Mouse (Mus musculus): ENCODE measurements around the gene Klhl35.

DNA sequence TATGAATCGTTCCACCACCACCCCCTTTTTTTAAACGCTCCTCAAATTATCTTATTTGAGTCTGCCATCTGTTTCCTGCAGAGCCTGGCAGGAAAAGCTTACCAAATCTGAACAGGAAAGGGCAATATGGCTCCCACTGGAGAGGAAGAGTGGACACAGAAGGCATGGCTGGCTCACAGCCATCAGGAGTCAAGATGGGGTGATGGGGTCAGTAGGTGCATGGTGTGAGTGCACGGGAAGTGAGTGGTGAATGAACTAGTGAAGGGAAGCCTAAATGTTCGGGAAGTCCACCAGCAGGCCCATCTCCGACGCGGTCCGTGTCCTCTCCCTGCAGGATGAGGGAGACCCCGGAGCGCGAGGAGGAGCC, 2.1 kb downstream of the Klhl35 start:
- TF ChIP-seq POLR2A (IDR thresholded peaks at IDR 0.05; ENCODE audit: control insufficient read depth in 1 of 2, insufficient read depth in 1 of 2, low read depth in 1 of 2, low read length in 2 of 2, poor library complexity in 1 of 2) (no peak), USF1 (IDR thresholded peaks at IDR 0.05; ENCODE audit: low read depth, low read length) (no peak), TCF12 (IDR thresholded peaks at IDR 0.05; ENCODE audit: low read depth, low read length) (no peak), CTCF (IDR thresholded peaks at IDR 0.05 in 2 of 3, conservative IDR thresholded peaks at IDR 0.05 in 1 of 3; ENCODE audit: control insufficient read depth in 1 of 3, insufficient read depth in 1 of 3, low read depth in 2 of 3, low read length in 3 of 3, poor library complexity in 1 of 3, severe bottlenecking in 1 of 3) (no peak), ZC3H11A (IDR thresholded peaks at IDR 0.05; ENCODE audit: low read depth, low read length) (no peak), CHD2 (IDR thresholded peaks at IDR 0.05; ENCODE audit: low read length) (no peak), MAFK (IDR thresholded peaks at IDR 0.05; ENCODE audit: borderline replicate concordance, low read depth, low read length) (no peak), UBTF (IDR thresholded peaks at IDR 0.05; ENCODE audit: borderline replicate concordance, insufficient read depth, low read depth, low read length) (no peak), POLR2AphosphoS5 (IDR thresholded peaks at IDR 0.05; ENCODE audit: borderline replicate concordance, low read depth, low read length) (no peak), MAX (IDR thresholded peaks at IDR 0.05; ENCODE audit: low read length) (no peak), GATA1 (IDR thresholded peaks at IDR 0.05; ENCODE audit: low read depth, low read length) (no peak), JUND (IDR thresholded peaks at IDR 0.05; ENCODE audit: low read depth, low read length) (no peak), RAD21 (IDR thresholded peaks at IDR 0.05; ENCODE audit: low read depth, low read length) (no peak), EP300 (IDR thresholded peaks at IDR 0.05; ENCODE audit: low read depth in 1 of 2, low read length in 2 of 2) (no peak)
